Mouse (Mus musculus) spleen, adult 2 months (tissue): ENCODE results near the gene Ddn. TPM values are rescaled to one million over a fixed set of nuclear protein-coding genes. Genes with fewer than 3 reads are reported as not detected.
"Not testable (repeated sequence)": the region's sequence is repeated elsewhere in the genome, so short reads cannot be mapped to it uniquely, and the experiment has no call there.

ENCODE experiments used
- DNase-seq, 2 experiments: peaks; one replicate each; pipeline versions ENCODE4 v3.0.0 to v3.0.0-alpha.2; 2012 to 2021; ENCODE audit warnings: low spot score in 2 of 2, low read depth in 1 of 2
- H3K27ac ChIP-seq: fragments of 200-500 bp; 2 replicates; pipeline ENCODE4 v1.5.1; 2012; ENCODE audit warnings: low read length, inconsistent platforms; ENCODE audit not compliant: insufficient read depth
- H3K27me3 ChIP-seq: fragments of 200-500 bp; 2 replicates; pipeline ENCODE4 v1.6.1; 2012; ENCODE audit warnings: mild to moderate bottlenecking, moderate library complexity, low read length, inconsistent platforms; ENCODE audit not compliant: control insufficient read depth, insufficient read depth
- H3K36me3 ChIP-seq: fragments of 200-500 bp; 2 replicates; pipeline ENCODE4 v1.6.1; 2012; ENCODE audit warnings: mild to moderate bottlenecking, low read length, inconsistent platforms; ENCODE audit not compliant: control insufficient read depth, insufficient read depth
- H3K4me1 ChIP-seq: fragments of 200-500 bp; 2 replicates; pipeline ENCODE4 v1.6.1; 2011; ENCODE audit warnings: inconsistent platforms; ENCODE audit not compliant: control insufficient read depth, insufficient read depth, insufficient read length
- H3K4me3 ChIP-seq: fragments of 200-500 bp; 2 replicates; pipeline ENCODE4 v1.5.1; 2011; ENCODE audit warnings: mild to moderate bottlenecking, inconsistent platforms; ENCODE audit not compliant: insufficient read depth, insufficient read length; ENCODE audit errors: extremely low read depth
- CTCF ChIP-seq: fragments of 200-500 bp; IDR thresholded peaks from 2 replicates; pipeline ENCODE4 v1.5.1; 2011; ENCODE audit warnings: mild to moderate bottlenecking, inconsistent platforms; ENCODE audit not compliant: insufficient read depth, insufficient read length, insufficient replicate concordance; ENCODE audit errors: extremely low read depth
- POLR2A ChIP-seq: fragments of 200-500 bp; IDR thresholded peaks from 2 replicates; pipeline ENCODE4 v1.6.1; 2011; ENCODE audit warnings: low read depth, low read length, inconsistent platforms
- WGBS: fragments of 180-500 bp; shearing (Covaris S2); methylation state at CpG from one replicate; pipeline ENCODE4 v1.1.7; 2018; 5-methylcytosine and 5-hydroxymethylcytosine counted together
- polyA plus RNA-seq: library from polyadenylated mRNA; depleted of rRNA; stranded (reverse); fragments of >200 nt; gene quantifications from 2 replicates; pipeline ENCODE4 v1.2.3, GENCODE M21; 2012

Ddn gene
- polyA plus RNA-seq, 1 experiment, result 0.39 TPM

GRCm38 (mm10) chr15:98812741-98813424 is 3.6 kb upstream of the Ddn start:
- WGBS, result 91% methylated on average over 20 of the region's 20 CpGs

GRCm38 (mm10) chr15:98810212-98810611 is 922 bp upstream of the Ddn start:
- WGBS, result 82% methylated on average over 6 of the region's 6 CpGs
- H3K27me3 ChIP-seq, result peaks cover 29% of the 10 kb centered on the region

More at GRCm38 (mm10) chr15:98812741-98813424, 3.6 kb upstream of the Ddn start:
- Histone ChIP-seq H3K4me3 (no peak overlapping the region), H3K27me3 (peaks cover 7% of the 10 kb centered on the region), H3K27ac (no peak overlapping the region), H3K36me3 (peaks cover 39% of the 10 kb centered on the region), H3K4me1 (peaks cover 11% of the 10 kb centered on the region)
- TF ChIP-seq CTCF, result no peak
- no peak for TF ChIP-seq POLR2A
- no peak for DNase-seq

GRCm38 (mm10) chr15:98808651-98809134 is 597 bp downstream of the Ddn start:
- H3K27me3 ChIP-seq, result peaks cover 31% of the 10 kb centered on the region

More at GRCm38 (mm10) chr15:98810212-98810611, 922 bp upstream of the Ddn start:
- not testable (repeated sequence) for H3K4me3 ChIP-seq, DNase-seq, H3K27ac ChIP-seq
- H3K36me3 ChIP-seq, result peaks cover 26% of the 10 kb centered on the region
- H3K4me1 ChIP-seq, result peaks cover 26% of the 10 kb centered on the region

DNA sequence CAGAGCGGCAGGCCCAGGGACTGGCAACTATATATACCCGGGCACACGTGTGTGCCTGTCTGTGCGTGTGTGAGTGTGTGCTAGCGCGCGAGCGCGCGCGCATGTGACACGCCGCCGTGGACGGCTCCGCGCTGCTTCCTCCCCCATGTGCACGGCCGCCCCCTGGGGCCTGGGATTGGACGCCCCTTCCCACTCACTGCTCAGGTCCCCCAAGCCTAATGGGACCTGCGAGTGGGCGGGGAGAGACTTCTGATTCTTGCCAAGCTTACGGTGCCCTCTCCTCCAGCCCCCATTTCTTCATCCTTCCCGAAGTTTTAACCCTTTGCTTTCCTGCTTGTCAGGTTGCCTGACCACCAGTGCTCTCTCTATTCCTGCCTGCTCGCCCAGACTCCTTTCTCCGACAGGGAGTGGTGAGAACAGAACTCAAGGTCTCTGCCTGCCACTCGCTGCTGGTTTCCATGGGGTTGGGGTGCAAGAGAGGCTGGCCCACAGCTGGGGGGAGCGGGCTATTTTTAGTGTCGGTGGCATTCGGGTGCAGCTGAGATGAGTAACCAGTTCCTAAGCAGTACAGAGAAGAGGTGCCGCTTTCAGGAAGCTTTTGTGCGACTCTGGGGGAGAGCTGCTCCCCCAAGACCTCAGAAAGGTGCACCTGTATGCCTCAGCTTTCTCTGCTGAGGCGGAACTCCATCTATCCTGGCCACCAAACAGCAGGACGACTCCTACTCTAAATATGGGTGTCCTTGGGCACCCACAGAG is 1.2 kb downstream of the Ddn start:
- 1% methylated on average over 34 of the region's 34 CpGs for WGBS
- Histone ChIP-seq H3K4me1 (peaks cover 26% of the 10 kb centered on the region), H3K27me3 (peaks cover 32% of the 10 kb centered on the region)

More at GRCm38 (mm10) chr15:98808651-98809134, 597 bp downstream of the Ddn start:
- DNase-seq, result no peak
- Histone ChIP-seq H3K36me3 (peaks cover 15% of the 10 kb centered on the region), H3K4me3 (no peak overlapping the region; the same call in 1 of the 2 replicates), H3K27ac (no peak overlapping the region), H3K4me1 (peaks cover 26% of the 10 kb centered on the region)
- WGBS, result 25% methylated on average over 6 of the region's 6 CpGs
- TF ChIP-seq CTCF (no peak), POLR2A (no peak)

GRCm38 (mm10) chr15:98806809-98807770 is 2.2 kb downstream of the Ddn start:
- Histone ChIP-seq H3K36me3 (peaks cover 3% of the 10 kb centered on the region), H3K4me1 (peaks cover 26% of the 10 kb centered on the region), H3K27me3 (peaks cover 35% of the 10 kb centered on the region), H3K27ac (no peak overlapping the region), H3K4me3 (peak overlapping the region; percentile 8; the same call in 1 of the 2 replicates)
- TF ChIP-seq POLR2A (no peak), CTCF (no peak)
- no peak for DNase-seq
- whole genome bisulfite sequencing, result 5% methylated on average over 58 of the region's 58 CpGs

More for the DNA sequence above, 1.2 kb downstream of the Ddn start:
- Histone ChIP-seq H3K36me3 (peaks cover 9% of the 10 kb centered on the region), H3K4me3 (peak overlapping the region; percentile 28; the same call in 1 of the 2 replicates), H3K27ac (no peak overlapping the region)
- TF ChIP-seq POLR2A, result no peak
- DNase-seq, result no peak

- H3K4me1 ChIP-seq, result peaks cover 26% of the 10 kb centered on the region
- peaks cover 35% of the 10 kb centered on the region for H3K27me3 ChIP-seq
- H3K4me3 ChIP-seq, result no peak overlapping the region
Observed at GRCm38 (mm10) chr15:98806071-98806808, 3.0 kb downstream of the Ddn start.

More at GRCm38 (mm10) chr15:98806071-98806808, 3.0 kb downstream of the Ddn start:
- no peak for DNase-seq
- peaks cover 3% of the 10 kb centered on the region for H3K36me3 ChIP-seq
- TF ChIP-seq CTCF (no peak), POLR2A (no peak)
- 36% methylated on average over 30 of the region's 30 CpGs for WGBS
- H3K27ac ChIP-seq, result no peak overlapping the region
